Mouse (Mus musculus) heart, postnatal 0 days (tissue): ENCODE results near the gene Dab1.

Source experiments
- CTCF ChIP-seq: IDR thresholded peaks from 2 replicates; pipeline ENCODE4 v1.5.1; 2016; ENCODE audit warnings: antibody characterized with exemption, control low read depth, low read depth
- EP300 ChIP-seq: IDR thresholded peaks from 2 replicates; pipeline ENCODE4 v1.6.1; 2016; ENCODE audit warnings: antibody characterized with exemption, low read depth

GRCm38 (mm10) chr4:104551390-104552070, 932.4 kb downstream of the Dab1 start:
- no peak for TF ChIP-seq EP300
- TF ChIP-seq CTCF = no peak
